Mouse (Mus musculus) brain, adult 2 months (tissue): ENCODE results near the gene Serpina3b.

Source experiments
- DNase-seq: peaks from one replicate; pipeline ENCODE4 v3.0.0; 2011; ENCODE audit warnings: low read depth, low spot score

The Serpina3b gene

DNA sequence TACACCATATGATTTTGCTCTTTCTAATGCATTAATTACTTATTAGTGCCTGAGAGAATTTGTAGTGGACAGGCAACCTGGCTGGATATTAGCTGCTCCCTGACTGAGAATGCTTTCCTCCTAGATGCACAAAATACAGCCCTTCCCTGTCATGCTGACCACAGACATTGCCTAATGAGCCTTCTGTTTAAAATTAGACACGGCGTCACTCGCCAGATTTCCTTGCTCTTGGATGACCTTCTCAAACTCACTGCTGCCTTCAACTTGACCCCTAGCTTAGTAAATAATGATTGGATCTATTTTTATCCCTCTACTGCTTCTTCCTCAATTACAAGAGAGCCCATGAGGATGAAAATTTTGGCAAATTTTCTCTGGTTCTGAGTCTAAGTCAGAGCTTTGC, 47.0 kb downstream of the Serpina3b start:
- DNase-seq = no peak

DNA sequence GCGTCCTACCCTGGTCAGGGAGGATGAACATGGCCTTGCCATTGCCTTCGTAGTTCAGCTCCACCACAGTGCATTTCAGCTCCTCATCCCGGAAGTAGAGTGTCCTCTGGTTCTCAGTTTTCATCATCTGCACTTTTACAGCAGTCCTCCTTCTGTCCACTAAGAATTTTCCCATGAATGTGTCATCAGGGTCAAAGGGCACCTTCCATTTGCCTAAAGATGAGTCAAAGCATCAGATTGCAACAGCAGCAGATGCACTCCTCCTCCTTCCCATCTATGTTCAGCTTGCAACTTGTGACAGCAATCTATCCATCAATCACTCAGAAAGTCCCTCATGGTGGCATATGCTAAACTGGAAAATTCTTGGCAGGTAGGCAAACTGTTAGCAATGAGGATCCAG, 47.8 kb downstream of the Serpina3b start:
- DNase-seq = no peak

DNA sequence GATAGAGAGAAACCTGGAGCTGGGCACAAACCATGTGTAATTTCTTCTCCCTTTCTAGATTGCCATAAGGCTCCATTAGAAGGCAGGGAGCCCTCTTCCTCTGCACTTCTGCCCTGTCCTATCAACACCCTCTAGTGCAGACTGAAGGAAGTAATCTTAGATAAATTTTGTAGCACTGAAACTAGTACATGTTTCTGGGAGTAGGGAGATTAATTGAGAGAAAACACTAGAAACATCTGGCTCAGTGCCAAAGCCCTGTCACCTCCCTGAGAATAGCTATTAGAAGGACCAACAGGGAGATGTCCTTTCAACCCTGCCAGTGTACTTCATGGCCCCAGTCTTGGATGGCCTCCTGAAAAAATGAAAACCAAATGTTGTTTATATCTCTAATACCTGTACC, 50.8 kb downstream of the Serpina3b start:
- no peak for DNase-seq

DNA sequence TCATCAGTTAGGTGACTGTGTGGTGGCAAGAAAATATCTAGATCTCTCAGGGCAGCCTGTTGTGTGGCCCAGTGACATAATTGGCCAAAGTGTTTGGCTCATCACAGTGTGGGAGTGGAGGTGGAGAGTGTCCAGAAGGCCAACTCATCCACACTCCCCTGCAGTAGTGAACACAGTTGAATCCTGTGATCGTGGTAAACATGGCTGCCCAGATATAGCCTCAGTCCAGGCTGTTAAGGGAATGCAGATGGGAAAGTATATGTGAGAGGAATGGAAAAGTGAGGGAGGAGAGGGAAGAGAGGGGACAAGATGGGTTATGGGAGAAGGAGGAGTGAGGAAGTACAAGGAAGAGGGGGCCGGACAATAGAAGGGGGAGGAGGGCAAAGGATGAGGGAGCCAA, 51.2 kb downstream of the Serpina3b start:
- DNase-seq = no peak

DNA sequence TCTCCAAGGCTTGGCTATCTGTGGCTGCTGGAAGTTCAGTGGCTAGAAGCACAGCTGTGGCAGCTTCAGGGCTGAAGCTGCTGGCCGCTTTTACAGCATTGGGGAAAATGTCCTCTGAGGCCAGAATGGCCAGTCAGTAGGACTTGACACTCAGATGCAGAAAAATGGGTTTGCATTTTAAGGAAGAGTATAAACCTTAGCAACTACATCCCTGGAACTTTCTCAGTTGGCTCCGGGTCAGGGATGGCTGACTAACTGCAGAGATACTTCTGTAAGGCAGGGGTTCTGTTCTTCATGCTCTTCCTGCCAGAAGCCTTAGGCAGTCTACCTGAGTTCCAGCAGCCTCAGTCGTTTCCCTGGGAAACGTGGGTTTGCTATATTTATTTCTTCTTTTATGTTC, 57.2 kb downstream of the Serpina3b start:
- no peak for DNase-seq

DNA sequence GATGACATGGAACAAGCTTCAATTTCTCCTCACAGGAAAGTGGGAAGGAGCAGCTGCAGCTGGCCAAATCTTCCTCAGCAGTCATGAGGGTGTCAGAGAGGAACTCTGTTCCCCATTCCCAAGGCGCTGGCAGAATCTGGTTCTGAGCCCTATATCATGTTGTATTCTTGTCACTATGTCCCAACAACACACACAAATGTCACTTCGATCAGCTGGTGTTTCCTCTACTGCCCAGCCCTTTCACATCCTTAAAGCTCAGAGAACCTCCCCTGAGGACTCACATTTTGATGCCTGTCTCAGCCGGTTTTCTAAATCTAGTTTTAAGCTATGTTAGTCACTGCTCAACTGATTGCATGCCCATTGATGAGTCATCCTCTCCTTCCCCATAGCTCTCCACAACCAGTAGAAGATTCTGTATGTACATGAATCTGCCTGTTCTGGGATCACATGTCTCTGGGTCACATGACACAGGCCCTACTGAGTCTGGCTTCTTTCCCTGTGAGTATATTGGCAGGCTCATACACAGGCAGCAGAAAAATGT, 58.3 kb downstream of the Serpina3b start:
- DNase-seq = peak; percentile 80
